Mouse (Mus musculus) left cerebral cortex, postnatal 36 days (tissue): ENCODE measurements around the gene Olfr1453. TPM values are rescaled to one million over a fixed set of nuclear protein-coding genes. Genes with fewer than 3 reads are reported as not detected.
"Not testable (repeated sequence)": the region's sequence is repeated elsewhere in the genome, so short reads cannot be mapped to it uniquely, and the experiment has no call there.

Experiments
- DNase-seq, 2 experiments: peaks; one replicate each; pipeline ENCODE4 v3.0.0; 2021 to 2022; ENCODE audit warnings: low spot score in 2 of 2, mixed read lengths in 1 of 2
- intact Hi-C: fragments of 180-260 bp; cut with DNase I; formaldehyde crosslinking; loops from one replicate; pipeline ENCODE4 v1.15.1; 2025
- total RNA-seq, 2 experiments: library from RNA; stranded (reverse); gene quantifications; 2 replicates each; pipeline ENCODE4 v1.2.3; 2021

Gene Olfr1453
- not detected for total RNA-seq

DNA sequence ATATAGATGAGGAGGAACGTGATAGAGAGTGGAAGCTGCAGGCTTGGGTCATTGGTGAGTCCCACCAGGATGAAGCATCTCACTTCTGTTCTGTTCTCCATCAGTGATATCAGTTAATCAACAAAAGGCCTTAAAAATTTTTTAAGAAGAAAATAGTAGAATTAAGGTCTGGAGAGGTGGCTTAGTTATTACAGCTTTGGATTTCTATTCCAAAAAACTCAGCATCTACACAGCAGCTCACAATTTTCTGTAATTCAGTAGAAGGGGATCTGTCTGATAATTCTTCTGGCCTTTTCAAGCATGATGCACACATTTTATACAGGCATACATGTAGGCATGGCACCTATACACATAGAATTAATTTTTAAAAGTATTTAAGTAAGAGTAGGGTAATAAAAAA, at the start of gene Olfr1453:
Gene Olfr1453, minus strand, starts transcription at position 101 of the 400 bp plus-strand sequence.
- intact Hi-C loops: no loop called here
- DNase-seq: no peak

DNA sequence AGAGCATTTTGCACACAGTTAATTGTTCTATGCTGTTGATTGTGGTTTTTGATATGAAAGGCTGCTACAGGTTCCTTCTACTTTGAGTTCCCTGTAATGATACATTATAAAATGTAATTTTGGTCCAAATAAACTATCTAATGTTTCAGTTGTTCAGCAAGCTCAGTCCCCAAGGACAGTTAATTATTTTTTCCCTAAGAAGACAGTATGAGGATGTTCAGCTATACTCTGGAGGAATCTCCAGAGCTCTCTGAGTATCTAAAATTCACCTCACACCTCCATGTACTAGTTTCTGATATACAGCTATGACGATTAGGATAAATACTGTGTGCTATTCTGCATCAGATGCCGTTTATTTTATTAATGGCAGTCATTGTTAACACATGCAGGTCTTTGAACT, 32.2 kb upstream of the Olfr1453 start, which contains the start of gene Olfr1454:
Gene Olfr1454, plus strand, starts transcription at position 301 of the 400 bp plus-strand sequence.
- intact Hi-C loops: no loop called here
- DNase-seq: no peak

DNA sequence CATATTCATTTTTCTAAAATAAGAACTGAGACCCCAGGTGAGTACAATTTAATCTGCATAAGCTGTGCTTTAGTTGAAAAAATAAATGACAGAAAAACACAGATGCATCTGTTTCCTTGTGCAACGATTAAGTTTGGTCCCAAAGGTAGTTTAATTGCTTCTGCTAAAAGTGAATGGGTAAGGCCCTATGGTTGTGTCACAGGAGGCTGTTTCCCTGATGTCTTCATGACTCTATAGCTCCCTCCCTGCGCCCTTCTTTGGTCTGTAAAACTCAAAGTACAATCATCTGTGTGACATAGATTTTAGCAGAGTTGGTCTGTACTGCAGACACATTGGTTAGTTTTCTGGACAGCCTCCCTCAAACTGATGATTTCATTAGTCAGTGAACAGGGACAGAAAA, 33.4 kb downstream of the Olfr1453 start, which contains the start of gene Olfr1451:
Gene Olfr1451, plus strand, starts transcription at position 301 of the 400 bp plus-strand sequence.
- no peak for DNase-seq
- intact Hi-C loops: no loop called here

DNA sequence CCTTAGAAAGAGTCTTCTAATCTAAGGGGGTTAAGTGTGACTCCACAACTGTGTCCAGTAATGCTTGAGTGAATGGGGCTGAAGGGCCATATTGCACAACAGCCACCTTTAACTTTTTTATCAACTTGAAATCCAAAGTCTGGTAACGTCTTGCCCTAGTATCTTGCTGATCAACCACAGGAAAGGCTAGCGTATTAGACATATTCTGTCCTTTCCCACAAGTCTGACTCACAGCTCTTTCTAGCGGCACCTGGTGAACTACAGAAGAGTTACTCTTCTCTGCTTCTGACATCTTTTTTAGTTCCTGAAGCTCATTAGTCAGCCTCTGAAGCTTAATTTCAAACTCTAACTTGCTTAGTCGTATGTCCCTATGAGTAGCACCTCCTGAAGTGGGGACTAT, 35.8 kb downstream of the Olfr1453 start:
- DNase-seq, intact Hi-C loops: not testable (repeated sequence)

Other genes starting within 250 kb of the Olfr1453 start
- 10 to 100 TPM; 94.2 to 95.2 TPM for gene Zfp91, start 232.2 kb downstream of the Olfr1453 start, total RNA-seq
- gene Lpxn, start 232.1 kb downstream of the Olfr1453 start, total RNA-seq: 1 to 10 TPM; 1.2 to 1.6 TPM
- not detected for gene Gm5244, start 181.6 kb downstream of the Olfr1453 start, total RNA-seq
- not detected for gene Olfr1444, start 171.0 kb downstream of the Olfr1453 start, total RNA-seq
- not detected for gene Olfr1445, start 144.5 kb downstream of the Olfr1453 start, total RNA-seq
- gene Olfr1446, start 134.8 kb downstream of the Olfr1453 start, total RNA-seq: not detected
- not detected for gene Olfr1447, start 124.6 kb downstream of the Olfr1453 start, total RNA-seq
- not detected for gene Olfr1448, start 103.9 kb downstream of the Olfr1453 start, total RNA-seq
- gene Olfr1449, start 97.5 kb downstream of the Olfr1453 start, total RNA-seq: not detected
- not detected for gene Olfr1450, start 78.1 kb downstream of the Olfr1453 start, total RNA-seq
- not detected for gene Olfr1451, start 33.3 kb downstream of the Olfr1453 start, total RNA-seq
- gene Olfr1454, start 32.3 kb upstream of the Olfr1453 start, total RNA-seq: not detected
- not detected for gene Olfr1457, start 69.6 kb upstream of the Olfr1453 start, total RNA-seq
- gene Olfr1458, start 78.4 kb upstream of the Olfr1453 start, total RNA-seq: not detected
- gene Olfr1459, start 121.2 kb upstream of the Olfr1453 start, total RNA-seq: under 1 TPM; 0.07 to 0.27 TPM
- gene Olfr1461, start 134.7 kb upstream of the Olfr1453 start, total RNA-seq: not detected
- not detected for gene Olfr1462, start 157.4 kb upstream of the Olfr1453 start, total RNA-seq
- not detected for gene Olfr1463, start 203.0 kb upstream of the Olfr1453 start, total RNA-seq